Mouse (Mus musculus) MEL (cell line): ENCODE results near the gene Rpl37. TPM values are rescaled to one million over a fixed set of nuclear protein-coding genes. Genes with fewer than 3 reads are reported as not detected.

Experiments used
- DNase-seq: peaks from one replicate; pipeline ENCODE4 v3.0.0; 2011; ENCODE audit warnings: low read depth, low spot score
- H3K27ac ChIP-seq: 2 replicates; pipeline ENCODE4 v1.5.1; 2012; ENCODE audit warnings: low read depth, mild to moderate bottlenecking, control low read depth, low read length, moderate library complexity; ENCODE audit not compliant: control insufficient read depth
- H3K27me3 ChIP-seq, 2 experiments: fragments of 150-350 bp in 1 of 2; sonication (generic) in 1 of 2; 2 replicates each; pipeline ENCODE4 v1.6.1; 2012; ENCODE audit warnings: low read length in 2 of 2, mild to moderate bottlenecking in 2 of 2, improper control_type of control experiment in 1 of 2, moderate library complexity in 1 of 2; ENCODE audit not compliant: insufficient read depth in 2 of 2, control insufficient read depth in 1 of 2
- H3K36me3 ChIP-seq, 2 experiments: 2 replicates each; pipeline ENCODE4 v1.6.1; 2012 to 2014; ENCODE audit warnings: low read length in 2 of 2, improper control_type of control experiment in 1 of 2, inconsistent platforms in 1 of 2, mild to moderate bottlenecking in 1 of 2; ENCODE audit not compliant: insufficient read depth in 2 of 2, control insufficient read depth in 1 of 2
- H3K4me1 ChIP-seq, 2 experiments: fragments of 150-350 bp in 1 of 2; sonication (generic) in 1 of 2; 2 replicates each; pipeline ENCODE4 v1.6.1; 2012; ENCODE audit warnings: low read length in 2 of 2, improper control_type of control experiment in 1 of 2, mild to moderate bottlenecking in 1 of 2; ENCODE audit not compliant: insufficient read depth in 2 of 2, control insufficient read depth in 1 of 2
- H3K4me3 ChIP-seq, 2 experiments: fragments of 150-350 bp in 1 of 2; sonication (generic) in 1 of 2; 2 replicates each; pipeline ENCODE4 v1.5.1; 2012; ENCODE audit warnings: low read depth in 2 of 2, low read length in 2 of 2, mild to moderate bottlenecking in 2 of 2, moderate library complexity in 2 of 2, control low read depth in 1 of 2, improper control_type of control experiment in 1 of 2; ENCODE audit not compliant: control insufficient read depth in 1 of 2, insufficient read depth in 1 of 2
- H3K79me2 ChIP-seq: 2 replicates; pipeline ENCODE4 v1.6.1; 2012; ENCODE audit warnings: mild to moderate bottlenecking, low read length, moderate library complexity; ENCODE audit not compliant: control insufficient read depth, poor library complexity, insufficient read depth
- H3K9ac ChIP-seq: 2 replicates; pipeline ENCODE4 v1.6.1; 2012; ENCODE audit warnings: low read depth, mild to moderate bottlenecking, control low read depth, low read length, moderate library complexity; ENCODE audit not compliant: control insufficient read depth, poor library complexity, severe bottlenecking
- H3K9me3 ChIP-seq: fragments of 150-350 bp; sonication (generic); replicated peaks from 2 replicates; pipeline ENCODE4 v1.6.1; 2012; ENCODE audit warnings: mild to moderate bottlenecking, low read length, improper control_type of control experiment, moderate library complexity; ENCODE audit not compliant: insufficient read depth
- CHD1 ChIP-seq: IDR thresholded peaks from 2 replicates; pipeline ENCODE4 v1.6.1; 2012; ENCODE audit warnings: low read depth, mild to moderate bottlenecking, inconsistent platforms, low read length, improper control_type of control experiment
- CTCF ChIP-seq, 3 experiments: IDR thresholded peaks in 2 of 3; conservative IDR thresholded peaks in 1 of 3; 2 replicates each; pipeline ENCODE4 v1.5.1; 2011 to 2012; ENCODE audit warnings: low read length in 3 of 3, low read depth in 2 of 3, mild to moderate bottlenecking in 2 of 3, improper control_type of control experiment in 1 of 3, inconsistent platforms in 1 of 3, mixed read lengths in 1 of 3, moderate library complexity in 1 of 3; ENCODE audit not compliant: control insufficient read depth in 1 of 3, insufficient read depth in 1 of 3, poor library complexity in 1 of 3, severe bottlenecking in 1 of 3
- ELF1 ChIP-seq: IDR thresholded peaks from 2 replicates; pipeline ENCODE4 v1.6.1; 2014; ENCODE audit warnings: low read depth, mild to moderate bottlenecking, inconsistent platforms, low read length, improper control_type of control experiment, moderate library complexity
- EP300 ChIP-seq, 2 experiments: IDR thresholded peaks; 2 replicates each; pipeline ENCODE4 v1.6.1; 2011; ENCODE audit warnings: improper control_type of control experiment in 2 of 2, low read length in 2 of 2, low read depth in 1 of 2, mild to moderate bottlenecking in 1 of 2
- GATA1 ChIP-seq: IDR thresholded peaks from 2 replicates; pipeline ENCODE4 v1.6.1; 2011; ENCODE audit warnings: low read depth, low read length, improper control_type of control experiment
- HCFC1 ChIP-seq: IDR thresholded peaks from 2 replicates; pipeline ENCODE4 v1.6.1; 2012; ENCODE audit warnings: low read depth, mild to moderate bottlenecking, inconsistent platforms, low read length, improper control_type of control experiment, moderate library complexity
- KAT2A ChIP-seq: conservative IDR thresholded peaks from 2 replicates; pipeline ENCODE4 v1.6.1; 2012; ENCODE audit warnings: low read depth, low read length, improper control_type of control experiment, inconsistent platforms
- MAFK ChIP-seq: IDR thresholded peaks from 2 replicates; pipeline ENCODE4 v1.6.1; 2011; ENCODE audit warnings: low read depth, mild to moderate bottlenecking, low read length, improper control_type of control experiment, borderline replicate concordance
- MEF2A ChIP-seq: IDR thresholded peaks from 2 replicates; pipeline ENCODE4 v1.6.1; 2014; ENCODE audit warnings: low read depth, mild to moderate bottlenecking, inconsistent platforms, low read length, improper control_type of control experiment; ENCODE audit not compliant: poor library complexity, insufficient replicate concordance, severe bottlenecking; ENCODE audit errors: extremely low read depth
- MYC ChIP-seq: IDR thresholded peaks from 2 replicates; pipeline ENCODE4 v1.6.1; 2011; ENCODE audit warnings: low read depth, mild to moderate bottlenecking, low read length, improper control_type of control experiment, moderate library complexity
- POLR2A ChIP-seq, 2 experiments: IDR thresholded peaks; 2 replicates each; pipeline ENCODE4 v1.6.1; 2011 to 2012; ENCODE audit warnings: low read length in 2 of 2, mild to moderate bottlenecking in 2 of 2, control low read depth in 1 of 2, improper control_type of control experiment in 1 of 2, low read depth in 1 of 2, moderate library complexity in 1 of 2; ENCODE audit not compliant: control insufficient read depth in 1 of 2, insufficient read depth in 1 of 2, poor library complexity in 1 of 2
- POLR2AphosphoS2 ChIP-seq: IDR thresholded peaks from 2 replicates; pipeline ENCODE4 v1.6.1; 2011; ENCODE audit warnings: low read length, improper control_type of control experiment
- RAD21 ChIP-seq: IDR thresholded peaks from 2 replicates; pipeline ENCODE4 v1.6.1; 2011; ENCODE audit warnings: mild to moderate bottlenecking, low read depth, low read length, improper control_type of control experiment
- SIN3A ChIP-seq: IDR thresholded peaks from 2 replicates; pipeline ENCODE4 v1.6.1; 2012; ENCODE audit warnings: low read length, improper control_type of control experiment, inconsistent platforms
- SMC3 ChIP-seq: IDR thresholded peaks from 2 replicates; pipeline ENCODE4 v1.6.1; 2011; ENCODE audit warnings: low read depth, low read length, improper control_type of control experiment
- TCF12 ChIP-seq: IDR thresholded peaks from 2 replicates; pipeline ENCODE4 v1.6.1; 2014; ENCODE audit warnings: low read depth, mild to moderate bottlenecking, inconsistent platforms, low read length, improper control_type of control experiment, moderate library complexity
- USF1 ChIP-seq: IDR thresholded peaks from 2 replicates; pipeline ENCODE4 v1.6.1; 2014; ENCODE audit warnings: low read depth, mild to moderate bottlenecking, inconsistent platforms, low read length, improper control_type of control experiment, moderate library complexity
- USF2 ChIP-seq, 2 experiments: IDR thresholded peaks; 2 replicates each; pipeline ENCODE4 v1.6.1; 2011 to 2012; ENCODE audit warnings: improper control_type of control experiment in 2 of 2, low read length in 2 of 2, borderline replicate concordance in 1 of 2, inconsistent platforms in 1 of 2, low read depth in 1 of 2, mild to moderate bottlenecking in 1 of 2; ENCODE audit not compliant: insufficient read depth in 1 of 2
- ZC3H11A ChIP-seq: IDR thresholded peaks from 2 replicates; pipeline ENCODE4 v1.6.1; 2012; ENCODE audit warnings: low read depth, mild to moderate bottlenecking, inconsistent platforms, low read length, improper control_type of control experiment
- ZMIZ1 ChIP-seq: IDR thresholded peaks from 2 replicates; pipeline ENCODE4 v1.6.1; 2012; ENCODE audit warnings: low read depth, mild to moderate bottlenecking, inconsistent platforms, low read length, improper control_type of control experiment, moderate library complexity
- polyA plus RNA-seq, 2 experiments: library from polyadenylated mRNA; stranded (reverse) in 1 of 2; unstranded in 1 of 2; fragments of >175 nt in 1 of 2; fragments of >200 nt in 1 of 2; gene quantifications; 2 replicates each; pipeline versions ENCODE4 v1.2.1 to v1.2.4; 2012; ENCODE audit warnings: low replicate concordance in 2 of 2, low read depth in 1 of 2; ENCODE audit not compliant: insufficient read length in 2 of 2, insufficient read depth in 1 of 2, missing spikeins in 1 of 2
- total RNA-seq: library from RNA; depleted of rRNA; stranded (reverse); fragments of 300-350 nt; gene quantifications from 2 replicates; pipeline ENCODE4 v1.2.3, GENCODE M21; 2012

Rpl37 gene
- total and polyA plus RNA-seq, 3 experiments = 923 to 1,669 (median 1,012) TPM

DNA sequence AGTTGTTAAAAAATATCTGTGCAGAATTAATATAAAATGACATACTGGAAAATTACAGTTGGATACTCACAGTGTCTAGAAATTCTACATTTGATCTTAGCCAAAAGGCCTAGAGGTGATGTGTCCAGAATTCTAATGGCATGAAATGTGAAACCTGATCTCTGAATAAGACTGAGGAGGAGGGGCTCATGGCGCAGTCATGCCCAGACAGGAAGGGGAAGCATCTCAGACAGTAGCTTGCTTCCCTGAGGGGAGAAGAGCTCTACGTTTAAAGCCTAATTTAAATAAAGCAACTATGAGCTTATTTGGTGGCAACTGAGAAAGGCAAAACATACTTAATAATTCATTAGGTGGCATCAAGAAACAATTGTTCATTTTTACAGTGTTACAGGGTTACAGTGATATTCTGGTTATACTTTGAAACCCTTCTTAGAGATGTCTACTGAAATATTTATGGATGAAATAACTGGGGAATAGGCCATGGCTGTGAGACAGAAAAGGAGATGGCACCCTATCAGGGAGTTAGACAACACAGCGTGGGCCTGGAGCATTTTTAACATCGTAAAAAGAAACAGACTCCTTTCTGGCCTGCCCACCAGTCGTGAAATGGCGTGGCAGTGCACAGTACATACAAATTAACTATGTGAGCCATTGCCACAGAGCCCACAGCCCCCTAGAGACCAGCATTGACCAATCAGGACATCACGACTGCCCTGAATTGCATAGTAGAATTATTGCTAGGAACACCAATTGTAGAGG is 27.4 kb upstream of the Rpl37 start:
- H3K4me3 ChIP-seq = no peak overlapping the region
- TF ChIP-seq TCF12 = no peak
- TF ChIP-seq POLR2A (IDR thresholded peaks at IDR 0.05; ENCODE audit: control insufficient read depth in 1 of 2, insufficient read depth in 1 of 2, low read depth in 1 of 2, low read length in 2 of 2, poor library complexity in 1 of 2) = no peak
- no peak for TF ChIP-seq POLR2AphosphoS2
- H3K4me1 ChIP-seq = no peaks in the 10 kb centered on the region
- no peaks in the 10 kb centered on the region for H3K79me2 ChIP-seq
- peaks cover 0 to 2% of the 10 kb centered on the region in 2 experiments; a peak in 1 of 4 replicates for H3K27me3 ChIP-seq
- H3K27ac ChIP-seq = no peak overlapping the region
- peak; percentile 34 for DNase-seq
- H3K36me3 ChIP-seq = no peaks in the 10 kb centered on the region
- H3K9me3 ChIP-seq = no peaks in the 10 kb centered on the region
- H3K9ac ChIP-seq = no peak overlapping the region

DNA sequence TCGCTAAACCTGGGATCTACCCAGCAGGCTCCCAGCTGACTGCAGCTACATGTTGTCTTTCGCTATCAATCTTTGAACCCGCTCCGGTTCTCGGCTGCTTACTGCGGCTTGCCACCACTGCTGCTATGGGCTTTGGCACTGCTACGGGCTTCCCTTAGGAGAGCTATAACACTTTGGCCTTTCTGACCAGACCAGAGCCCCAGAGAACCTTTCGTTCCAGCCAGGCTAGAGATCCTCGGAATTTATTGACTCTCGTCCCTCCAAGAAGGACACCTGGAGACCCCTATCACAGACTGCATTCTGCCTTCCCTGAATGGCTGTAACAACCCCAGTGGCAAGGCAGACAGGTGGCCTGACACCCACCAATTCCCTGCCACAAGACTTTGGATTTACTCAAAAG is 26.3 kb upstream of the Rpl37 start:
- no peak overlapping the region for H3K9ac ChIP-seq
- H3K27me3 ChIP-seq = peaks cover 0 to under 1% of the 10 kb centered on the region in 2 experiments; a peak in 1 of 4 replicates
- H3K36me3 ChIP-seq = no peaks in the 10 kb centered on the region
- no peak overlapping the region for H3K4me3 ChIP-seq
- H3K27ac ChIP-seq = no peak overlapping the region
- no peaks in the 10 kb centered on the region for H3K4me1 ChIP-seq
- H3K9me3 ChIP-seq = no peaks in the 10 kb centered on the region
- no peaks in the 10 kb centered on the region for H3K79me2 ChIP-seq
- TF ChIP-seq ZC3H11A = no peak
- no peak for TF ChIP-seq POLR2AphosphoS2
- no peak for TF ChIP-seq ELF1
- no peak for TF ChIP-seq SMC3
- no peak for TF ChIP-seq KAT2A
- no peak for TF ChIP-seq USF2 (IDR thresholded peaks at IDR 0.05; ENCODE audit: borderline replicate concordance in 1 of 2, insufficient read depth in 1 of 2, low read depth in 1 of 2, low read length in 2 of 2)
- TF ChIP-seq SIN3A = no peak
- no peak for TF ChIP-seq MEF2A
- TF ChIP-seq USF1 = no peak
- no peak for TF ChIP-seq MYC
- no peak for TF ChIP-seq MAFK
- TF ChIP-seq RAD21 = no peak
- no peak for TF ChIP-seq CTCF (IDR thresholded peaks at IDR 0.05 in 2 of 3, conservative IDR thresholded peaks at IDR 0.05 in 1 of 3; ENCODE audit: control insufficient read depth in 1 of 3, insufficient read depth in 1 of 3, low read depth in 2 of 3, low read length in 3 of 3, poor library complexity in 1 of 3, severe bottlenecking in 1 of 3)
- no peak for TF ChIP-seq GATA1
- no peak for TF ChIP-seq CHD1
- TF ChIP-seq ZMIZ1 = no peak
- TF ChIP-seq HCFC1 = no peak
- TF ChIP-seq EP300 (IDR thresholded peaks at IDR 0.05; ENCODE audit: low read depth in 1 of 2, low read length in 2 of 2) = no peak
- no peak for DNase-seq
